Mouse (Mus musculus) thymus, postnatal 36 days (tissue): ENCODE results near the gene Acnat1.
"Not testable (repeated sequence)": the region's sequence is repeated elsewhere in the genome, so short reads cannot be mapped to it uniquely, and the experiment has no call there.

Experiments used
- DNase-seq, 2 experiments: peaks; one replicate each; pipeline ENCODE4 v3.0.0; 2022; ENCODE audit warnings: mixed read lengths in 2 of 2

The Acnat1 gene

DNA sequence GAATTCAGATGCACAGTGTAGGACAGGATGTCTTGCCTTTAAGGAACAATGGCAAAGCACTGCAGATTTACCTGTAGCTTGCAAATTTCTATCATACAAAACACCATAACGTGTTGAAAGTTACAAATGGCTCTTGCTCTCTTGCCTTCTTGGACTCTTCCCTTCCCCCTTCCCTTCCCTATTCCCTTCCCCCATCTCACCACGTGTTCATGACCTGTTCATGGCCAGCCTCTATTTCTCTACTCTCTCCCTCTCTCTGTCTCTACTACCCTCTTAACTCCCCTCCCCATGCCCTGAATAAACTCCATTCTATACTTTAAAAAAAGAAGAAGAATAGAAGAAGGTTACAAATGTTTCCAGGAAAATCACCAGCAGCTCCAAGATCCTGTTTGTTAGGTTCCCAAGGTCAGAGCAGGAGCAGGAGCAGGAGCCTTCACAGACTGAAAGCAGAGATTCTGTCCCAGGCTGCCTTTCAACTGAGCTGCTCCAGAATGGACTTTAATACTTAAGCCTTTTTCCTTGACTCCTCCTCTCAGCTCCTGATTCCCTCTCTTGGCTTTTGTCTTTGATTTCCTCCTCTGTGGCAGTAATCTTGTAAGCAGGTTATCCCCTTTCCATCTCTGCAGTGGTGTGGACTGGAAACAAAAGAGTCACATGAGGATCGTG lies at the start of gene Acnat1:
Gene Acnat1, minus strand, starts transcription at position 478 of the 666 bp plus-strand sequence.
- DNase-seq: no peak

DNA sequence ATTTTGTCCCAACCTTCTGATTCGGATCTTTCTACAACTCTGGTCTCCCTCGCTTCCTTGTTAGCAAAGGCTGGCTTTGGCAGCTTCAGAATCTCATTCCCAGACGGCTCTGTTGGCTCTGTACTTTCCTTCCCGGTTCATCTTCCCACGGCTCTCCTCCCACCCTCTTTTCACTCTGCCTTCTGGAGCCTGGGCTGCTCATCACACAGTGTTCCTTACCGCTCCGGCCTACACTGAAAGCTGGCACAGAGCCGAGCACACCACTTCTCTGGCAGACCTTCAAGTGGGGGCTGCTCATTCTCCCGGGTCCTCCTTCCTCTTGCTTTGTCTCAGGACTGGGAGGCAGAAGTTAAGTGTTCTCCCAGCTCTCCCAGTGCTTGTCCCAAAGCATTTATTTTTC lies 48.9 kb upstream of the Acnat1 start:
- DNase-seq: no peak

DNA sequence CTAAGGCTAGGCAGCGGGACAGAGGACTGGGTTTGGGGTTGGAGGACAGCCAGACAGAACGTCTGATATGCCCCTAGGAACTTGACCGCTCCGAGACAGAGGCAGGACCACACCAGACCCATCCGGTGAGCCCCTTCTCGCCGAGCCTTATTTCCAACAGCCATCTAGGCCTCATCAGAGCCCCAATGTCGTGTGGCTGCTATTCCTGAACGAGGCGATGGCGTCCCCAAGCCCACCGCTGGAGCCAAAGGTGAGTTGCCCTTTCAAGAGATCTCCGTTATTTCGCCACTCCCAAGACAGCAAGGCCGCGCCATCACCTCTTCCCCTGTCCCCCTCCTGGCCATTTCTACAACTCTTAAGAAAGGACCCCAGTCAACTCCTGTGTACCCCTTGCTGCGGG lies 47.6 kb upstream of the Acnat1 start:
- DNase-seq: no peak

DNA sequence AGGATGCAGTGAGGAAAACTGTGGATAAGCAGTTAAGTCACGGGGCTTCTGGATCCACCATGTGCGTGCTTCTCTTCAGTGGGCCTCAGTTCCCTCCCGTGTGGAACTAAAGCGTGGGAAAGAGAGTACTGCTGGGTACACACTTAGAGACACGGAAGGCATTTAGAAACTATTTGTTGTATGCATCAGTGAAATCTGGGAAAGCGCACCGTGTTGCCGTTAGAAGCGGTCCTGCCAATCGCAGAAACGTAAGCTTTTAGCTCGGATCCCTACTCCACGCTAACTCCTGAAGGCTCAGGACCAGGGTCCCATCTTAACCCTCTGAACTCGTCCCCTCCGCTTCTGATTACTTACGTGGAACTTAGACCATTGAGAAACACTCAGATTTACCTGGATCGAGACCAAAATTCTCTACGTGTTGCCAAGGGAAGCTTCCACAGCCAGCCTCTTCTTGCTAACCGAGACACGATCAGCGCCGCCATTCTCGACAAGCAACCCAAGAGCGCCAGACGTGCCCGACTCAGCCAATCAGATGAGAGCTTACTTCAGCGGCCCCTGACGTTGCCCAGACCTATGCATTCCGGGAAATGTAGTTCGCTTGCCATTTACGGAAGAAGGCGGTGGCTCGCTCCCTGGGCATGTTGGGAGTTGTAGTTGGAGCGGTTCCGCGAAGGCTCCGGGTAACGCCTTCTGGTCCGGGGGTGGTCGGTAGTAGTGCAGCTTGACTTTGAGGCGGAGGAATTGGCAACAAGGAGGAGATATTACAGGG lies 47.0 kb upstream of the Acnat1 start, which contains the start of the genes Mrpl50 and Zfp189:
Gene Mrpl50, minus strand, starts transcription at position 522 of the 769 bp plus-strand sequence.
Gene Zfp189, plus strand, starts transcription at position 605 of the 769 bp plus-strand sequence.
- DNase-seq: peak; percentile 87 to 93

DNA sequence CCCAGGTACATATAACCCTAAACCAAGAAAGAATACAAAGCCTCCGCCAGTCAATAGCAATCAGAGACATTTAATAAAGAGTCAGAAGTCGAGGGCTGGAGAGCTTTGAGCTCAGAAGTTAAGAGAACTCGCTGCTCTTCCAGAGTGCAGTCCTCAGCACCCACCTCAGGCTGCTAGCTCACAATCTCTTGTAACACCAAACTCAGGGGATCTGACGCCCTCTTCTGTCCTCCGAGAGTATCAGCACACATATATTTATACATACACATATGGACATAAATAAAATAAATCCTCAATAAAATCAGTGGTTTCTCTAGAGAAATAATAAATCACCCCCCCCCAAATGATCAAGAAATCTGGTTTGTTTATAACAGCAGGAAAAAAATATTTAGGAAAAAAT lies 45.8 kb upstream of the Acnat1 start:
- no peak for DNase-seq

DNA sequence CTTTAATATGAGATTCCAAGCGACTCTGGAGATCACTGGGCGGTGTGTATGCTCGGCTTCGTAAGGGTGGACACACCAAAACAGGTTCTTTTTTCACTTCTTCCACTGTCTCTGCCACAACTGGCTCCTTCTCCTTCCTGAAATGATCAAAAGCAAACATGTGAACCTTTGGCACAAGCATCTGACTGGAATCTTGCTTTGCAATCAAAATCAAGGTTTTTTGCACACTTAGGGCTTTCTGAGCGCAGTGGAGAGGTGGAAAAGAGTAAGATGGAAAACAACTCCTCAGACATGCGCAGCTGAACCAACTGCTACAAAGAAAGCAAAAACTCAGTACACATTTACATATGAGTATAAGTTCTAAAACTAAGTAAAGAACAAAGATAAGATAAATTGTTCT lies 40.7 kb upstream of the Acnat1 start:
- DNase-seq: no peak

DNA sequence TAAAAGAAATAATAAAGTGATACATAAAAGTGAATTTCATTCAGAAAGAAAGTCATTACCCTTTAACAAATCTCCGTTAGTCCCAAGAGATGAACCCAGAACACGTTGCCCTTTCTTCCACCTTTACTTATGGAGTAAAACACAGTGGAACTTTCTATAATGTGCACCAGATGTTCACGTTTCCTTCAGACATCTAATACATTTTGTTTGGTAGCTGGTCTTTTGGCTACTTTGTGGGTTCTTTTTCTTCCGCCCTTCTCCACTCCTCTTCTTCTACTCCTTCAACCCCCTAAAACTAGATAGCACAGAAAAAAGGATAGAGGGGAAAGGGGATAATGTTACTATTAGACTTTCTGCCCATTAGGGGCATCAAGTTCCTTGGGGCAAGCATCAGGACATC lies 38.9 kb upstream of the Acnat1 start:
- DNase-seq: no peak

DNA sequence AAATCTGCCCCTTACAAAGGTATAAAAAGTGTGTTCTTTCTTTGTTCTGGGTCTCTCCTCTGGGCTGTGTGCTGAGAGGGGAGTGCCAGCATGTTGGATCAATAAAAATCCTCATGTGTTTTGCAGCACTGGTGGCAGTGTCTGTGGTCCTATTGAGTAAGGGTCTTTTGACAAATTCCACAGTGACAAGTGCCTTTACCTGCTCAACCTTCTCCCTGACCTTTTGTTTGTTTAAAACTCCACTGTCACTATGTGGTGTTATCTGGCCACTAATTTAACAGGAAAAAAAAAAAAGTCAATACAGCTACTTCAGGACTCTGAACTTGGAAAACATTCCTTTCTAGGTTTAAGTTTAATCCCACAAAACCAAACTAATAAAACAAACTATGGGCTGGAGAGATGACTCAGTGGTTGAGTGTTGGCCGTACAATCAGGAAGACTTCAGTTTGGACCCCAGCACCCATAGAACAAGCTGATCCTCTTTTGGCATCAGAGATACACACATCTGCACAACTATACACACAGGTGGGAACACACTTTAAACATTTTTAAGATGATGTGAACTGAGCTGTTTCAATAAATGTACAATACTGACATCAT lies 36.6 kb upstream of the Acnat1 start:
- not testable (repeated sequence) for DNase-seq

DNA sequence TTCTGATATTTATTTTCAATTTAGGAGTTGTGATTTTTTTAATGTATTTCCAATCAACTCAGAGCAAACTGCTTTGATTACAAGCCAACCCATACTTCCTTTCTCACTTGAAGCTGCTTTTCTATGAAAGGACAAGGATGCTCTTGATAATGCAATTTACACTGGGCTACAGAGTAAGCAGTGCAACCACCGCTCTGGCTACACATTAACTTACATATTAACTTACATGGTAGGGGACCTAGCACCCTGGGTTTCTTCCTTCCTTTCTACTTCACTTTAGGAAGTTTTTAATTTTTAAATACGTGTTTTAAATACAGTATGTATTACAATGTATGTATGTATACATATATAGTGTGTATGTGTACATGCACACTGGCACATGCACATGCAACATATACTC lies 35.5 kb upstream of the Acnat1 start:
- no peak for DNase-seq

DNA sequence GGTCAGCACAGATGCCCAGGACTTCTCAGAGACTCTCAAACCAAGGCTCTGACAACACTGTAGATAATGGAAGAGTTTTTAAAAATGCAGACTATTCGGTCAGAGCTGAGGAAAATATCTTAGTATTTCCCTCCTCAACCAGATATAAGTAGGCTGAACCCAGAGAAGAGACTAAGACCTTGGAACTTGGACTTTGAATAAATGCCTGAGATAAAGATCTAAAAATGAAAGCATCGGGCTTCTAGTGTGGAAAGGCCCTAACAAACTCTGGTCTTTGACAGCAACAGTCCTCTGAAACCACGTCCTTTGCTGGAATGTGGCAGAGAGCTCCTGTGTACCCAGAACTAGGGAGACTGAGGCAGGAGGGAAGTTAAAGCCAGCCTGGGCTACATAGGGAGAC lies 32.7 kb upstream of the Acnat1 start, which contains the start of gene Baat:
Gene Baat, minus strand, starts transcription at position 172 of the 400 bp plus-strand sequence.
- DNase-seq: no peak

DNA sequence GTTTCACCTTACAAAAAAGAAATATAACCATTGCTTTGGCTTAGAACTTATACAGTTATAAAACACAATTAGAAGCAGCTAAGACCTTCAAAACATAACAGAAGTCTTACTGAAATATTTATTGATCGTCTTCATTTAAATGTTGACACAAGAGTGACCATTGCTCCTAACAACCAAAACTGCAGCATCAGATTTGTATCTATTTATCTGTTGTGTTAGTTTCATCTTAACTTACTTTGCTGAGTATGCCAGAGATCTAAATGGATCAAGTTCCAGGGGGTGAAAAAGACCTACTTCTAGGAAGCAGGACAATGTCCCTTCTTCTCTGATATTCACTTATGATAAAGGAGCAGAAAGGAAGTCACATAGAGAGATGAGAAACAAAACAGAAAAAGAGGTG lies 29.9 kb upstream of the Acnat1 start:
- DNase-seq: no peak

DNA sequence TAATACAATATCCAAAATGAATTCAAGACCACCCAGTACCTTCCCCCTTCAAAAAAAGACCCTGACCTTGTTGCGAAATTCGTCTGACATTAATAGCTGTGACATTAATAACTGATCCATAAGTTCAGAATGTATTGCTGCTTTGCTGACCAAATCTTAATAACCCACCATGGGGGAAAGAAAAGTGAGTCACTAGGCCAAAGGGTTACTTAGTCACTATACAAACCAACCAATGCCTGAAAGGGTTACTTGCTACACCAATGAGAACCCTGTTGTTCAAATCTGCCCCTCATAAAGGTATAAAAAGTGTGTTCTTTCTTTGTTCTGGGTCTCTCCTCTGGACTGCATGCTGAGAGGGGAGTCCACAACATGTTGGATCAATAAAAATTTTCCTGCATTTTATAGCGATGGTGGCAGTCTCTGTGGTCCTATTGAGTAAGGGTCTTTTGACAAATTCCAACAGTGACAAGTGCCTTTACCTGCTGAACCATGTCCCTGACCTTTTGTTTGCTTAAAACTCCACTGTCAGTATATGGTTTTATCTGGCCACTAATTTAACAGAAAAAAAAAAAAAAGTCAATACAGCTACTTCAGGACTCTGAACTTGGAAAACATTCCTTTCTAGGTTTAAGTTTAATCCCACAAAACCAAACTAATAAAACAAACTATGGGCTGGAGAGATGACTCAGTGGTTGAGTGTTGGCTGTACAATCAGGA lies 12.4 kb upstream of the Acnat1 start:
- DNase-seq: not testable (repeated sequence)

DNA sequence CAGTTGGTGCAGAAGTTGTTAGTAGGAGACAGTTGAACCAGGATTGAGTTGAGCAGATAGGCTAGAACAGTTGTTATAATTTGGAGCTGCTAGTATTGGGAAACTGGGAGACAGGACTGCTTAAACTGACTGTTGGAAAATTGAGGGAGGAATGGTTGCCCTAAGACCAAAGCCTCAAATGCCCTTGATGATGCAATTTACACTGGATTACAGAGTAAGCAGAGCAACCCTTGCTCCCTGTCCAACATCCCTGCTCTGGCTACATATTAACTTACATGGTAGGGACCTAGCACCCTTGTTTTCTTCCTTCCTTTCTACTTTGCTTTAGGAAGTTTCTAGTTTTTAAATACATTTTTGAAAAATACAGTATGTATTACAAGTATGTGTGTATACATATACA lies 11.7 kb upstream of the Acnat1 start:
- DNase-seq: no peak

DNA sequence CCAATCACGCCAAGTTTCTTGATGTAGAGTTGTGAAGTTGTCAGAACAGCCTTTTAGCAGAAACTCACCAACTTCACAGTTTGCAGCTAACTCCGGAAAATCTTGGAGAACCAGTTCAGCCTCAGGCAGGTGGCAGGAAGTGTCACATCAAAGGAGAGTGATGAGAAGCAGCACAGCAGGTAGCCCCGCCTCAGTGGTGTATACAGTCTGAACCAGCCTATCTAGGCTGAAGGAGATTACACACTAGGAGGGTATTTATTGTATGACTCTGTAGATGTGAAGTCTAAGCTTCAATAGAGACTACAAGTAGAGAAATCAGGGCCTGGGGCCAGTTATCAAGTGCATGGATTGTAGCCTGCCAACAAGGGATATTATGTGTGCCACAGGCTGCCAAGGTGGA lies 7.2 kb upstream of the Acnat1 start:
- DNase-seq: peak; percentile 16 to 50

DNA sequence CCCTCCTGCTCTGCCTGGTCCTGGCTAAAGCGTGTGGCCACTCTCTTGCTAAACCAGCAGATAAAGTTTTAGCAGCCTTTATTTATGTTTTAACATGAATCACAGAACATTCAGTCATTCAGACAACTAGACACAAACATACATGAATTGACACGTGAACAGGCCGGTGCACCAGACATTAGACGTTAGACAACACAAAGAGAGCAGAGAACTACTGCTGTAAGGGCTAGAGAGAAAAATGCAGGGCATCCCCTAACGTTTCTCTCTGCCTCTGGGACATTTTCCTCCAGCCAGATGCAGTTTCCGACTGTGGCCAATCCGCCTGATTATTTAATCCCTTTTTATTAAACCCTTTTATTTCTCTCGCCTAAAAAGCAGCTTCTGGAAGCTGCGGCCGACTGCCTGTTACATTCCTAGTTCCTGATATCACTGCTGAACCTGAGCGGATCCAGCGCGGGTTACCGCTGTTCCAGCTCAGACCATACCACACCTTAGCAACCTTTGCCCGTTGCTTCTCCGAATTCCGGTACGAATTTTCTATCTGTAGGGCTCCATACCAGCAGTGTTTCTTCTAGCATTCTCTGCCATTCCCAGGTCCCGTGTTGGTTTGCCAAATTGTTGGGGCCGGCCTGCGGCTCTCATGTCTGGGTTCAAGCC lies 6.5 kb upstream of the Acnat1 start:
- DNase-seq: no peak

DNA sequence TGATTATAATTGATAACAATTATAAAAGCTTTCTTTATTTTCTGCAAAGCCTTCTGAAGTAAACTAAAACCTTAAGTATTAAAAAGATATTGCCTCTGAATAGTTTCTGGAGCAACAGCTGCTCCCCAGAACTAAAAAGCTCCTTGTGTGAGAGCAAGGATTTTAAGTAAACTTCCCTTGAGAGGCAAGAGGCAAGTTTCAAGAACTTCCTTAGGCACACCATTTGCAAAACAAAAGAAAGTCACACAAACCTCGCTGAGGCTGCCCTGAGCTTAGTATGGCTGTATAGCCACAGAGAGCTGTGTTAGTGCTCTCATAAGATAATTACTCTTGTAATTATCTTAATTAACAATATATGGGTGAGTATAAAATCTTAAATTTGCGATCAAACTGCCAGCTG lies 5.3 kb upstream of the Acnat1 start:
- not testable (repeated sequence) for DNase-seq

DNA sequence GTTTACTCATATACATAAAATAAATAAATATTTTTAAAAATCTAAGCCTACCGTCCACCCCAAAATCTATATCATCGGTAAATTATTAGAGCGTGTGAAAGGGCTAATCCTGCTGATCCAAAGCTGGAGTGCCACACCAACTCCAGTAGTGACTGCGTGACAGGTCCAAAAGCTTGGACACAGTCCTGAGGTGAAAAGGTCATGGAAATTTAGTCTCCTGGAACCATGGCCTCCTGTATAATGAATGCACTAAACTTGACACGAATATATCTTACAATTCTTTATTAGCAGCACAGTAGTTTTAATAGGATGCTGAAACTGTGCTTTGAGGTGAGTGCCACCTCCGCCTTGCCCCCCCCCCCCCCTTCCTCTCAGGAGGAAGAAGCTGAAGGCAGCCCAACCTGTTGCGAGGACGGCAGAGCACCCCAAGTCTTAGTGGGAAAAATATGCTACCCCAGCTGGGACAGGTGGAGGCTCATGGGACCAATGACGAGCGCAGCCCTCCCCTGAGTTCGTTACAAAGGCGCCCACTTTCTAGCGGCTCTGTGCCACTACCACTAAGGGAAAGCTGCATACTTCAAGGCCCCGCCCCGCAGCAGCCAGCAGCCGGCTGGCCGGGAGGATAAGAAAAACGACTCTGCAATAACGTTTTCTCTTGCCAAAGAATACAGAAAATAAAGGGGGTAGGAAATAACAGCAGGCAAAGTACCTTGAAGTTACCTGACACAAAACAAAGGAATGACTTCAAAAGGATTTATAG lies 4.6 kb upstream of the Acnat1 start:
- peak; percentile 28 to 56 for DNase-seq

DNA sequence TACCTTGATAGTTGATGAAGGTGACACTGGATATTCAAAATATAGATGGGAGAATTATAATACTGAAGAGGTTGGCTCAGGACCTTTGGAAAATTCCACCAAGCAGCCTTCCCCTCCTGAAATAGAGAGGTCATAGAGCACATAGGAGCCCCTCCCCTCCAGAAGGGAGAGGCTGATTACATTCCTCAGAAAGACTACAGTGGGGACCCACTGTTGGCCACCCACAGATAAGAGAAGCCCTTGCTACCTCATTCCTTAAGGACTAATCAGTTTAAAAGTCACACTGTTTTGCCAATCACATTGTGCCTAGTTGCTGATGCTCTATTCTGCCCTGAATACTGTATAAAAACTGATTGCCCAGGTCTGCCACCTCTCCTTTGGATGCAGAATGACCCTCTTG lies 871 bp upstream of the Acnat1 start:
- no peak for DNase-seq

DNA sequence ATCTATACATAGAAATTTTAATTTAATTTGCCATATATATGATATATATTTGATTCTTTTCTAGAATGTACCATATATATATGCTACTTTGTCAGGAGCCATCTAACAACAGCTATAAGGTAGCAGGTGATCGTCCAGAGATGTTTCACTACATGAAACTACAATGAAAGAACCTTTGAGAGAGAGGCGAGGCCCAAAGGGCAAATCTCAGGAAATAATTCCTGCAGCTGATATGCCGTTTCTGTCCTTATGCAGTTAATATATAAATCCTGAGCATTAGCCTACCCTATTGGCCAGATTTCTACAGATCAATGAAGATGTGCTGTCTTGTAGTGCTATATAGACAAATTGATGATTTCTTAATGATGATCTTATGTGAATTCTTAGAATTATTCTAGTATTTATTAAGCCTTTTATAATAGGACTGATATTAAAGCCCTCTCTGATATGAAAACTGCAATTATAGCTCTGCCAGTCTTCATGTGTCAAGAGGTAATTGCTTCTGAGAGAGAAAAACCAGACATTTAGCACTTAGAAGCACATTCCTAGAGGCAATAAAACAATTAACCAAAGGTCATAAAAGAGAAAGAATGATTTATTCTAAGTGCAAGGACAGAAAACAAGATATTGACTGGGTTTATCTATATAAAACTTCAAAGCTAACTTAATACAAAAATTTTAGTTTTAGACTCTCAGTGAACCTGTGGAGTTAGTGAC lies 4.1 kb downstream of the Acnat1 start:
- no peak for DNase-seq

DNA sequence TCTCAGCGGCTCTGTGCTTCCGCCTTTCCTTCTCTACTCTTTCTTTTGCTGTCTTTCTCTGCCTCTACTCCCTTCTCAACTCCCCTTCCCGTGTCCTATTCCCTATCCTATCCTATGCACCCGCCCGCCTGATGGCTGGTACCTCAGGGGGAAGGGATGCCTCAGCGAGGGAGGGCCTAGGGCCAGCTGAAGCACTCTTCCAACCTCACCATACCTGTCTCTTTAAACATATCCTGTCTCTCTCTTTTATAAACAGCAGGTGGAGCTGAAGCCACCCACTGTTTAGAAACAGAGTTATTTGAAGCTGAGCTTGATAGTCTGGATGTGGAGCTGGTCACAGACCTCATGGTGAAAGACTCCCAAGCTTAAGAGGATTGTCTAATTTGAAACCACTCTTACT lies 6.4 kb downstream of the Acnat1 start:
- no peak for DNase-seq

DNA sequence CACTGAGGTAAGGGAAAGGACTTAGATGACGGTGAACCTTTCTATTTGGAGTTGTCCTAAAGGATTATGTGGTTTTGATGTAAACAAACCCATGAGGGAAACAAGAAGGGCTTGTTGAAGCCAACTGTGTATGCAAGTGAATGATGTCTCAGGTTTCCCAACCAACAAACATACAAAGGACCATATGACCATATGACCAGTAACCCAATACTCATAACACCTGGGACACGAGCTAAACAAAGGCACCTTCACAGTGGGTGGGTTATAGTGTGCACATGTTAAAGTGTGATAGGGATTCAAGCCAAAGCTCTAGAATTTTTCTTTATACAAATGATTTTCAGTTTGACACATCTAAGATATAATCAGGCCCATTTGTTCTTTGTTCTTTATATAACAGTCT lies 17.5 kb downstream of the Acnat1 start:
- no peak for DNase-seq
